Mouse (Mus musculus) liver, embryonic 15.5 days (tissue): Measurements from ENCODE around the gene Sept9. TPM values are rescaled to one million over a fixed set of nuclear protein-coding genes. Genes with fewer than 3 reads are reported as not detected.

Experiments
- ATAC-seq: fragments of 200-750 bp; cut with Nextera tagmentation; 2 replicates; pipeline ENCODE4 v1.8.0; 2017; ENCODE audit warnings: moderate number of reproducible peaks, mild to moderate bottlenecking, moderate library complexity; ENCODE audit not compliant: insufficient read depth
- H3K27ac ChIP-seq: fragments of 300-500 bp; sonication (generic); replicated peaks from 2 replicates; pipeline ENCODE4 v1.5.1; 2015; ENCODE audit warnings: mild to moderate bottlenecking, inconsistent platforms
- H3K27me3 ChIP-seq: fragments of 300-500 bp; sonication (generic); 2 replicates; pipeline ENCODE4 v1.6.1; 2015; ENCODE audit warnings: mild to moderate bottlenecking, inconsistent platforms
- H3K36me3 ChIP-seq: fragments of 300-500 bp; sonication (generic); replicated peaks from 2 replicates; pipeline ENCODE4 v1.6.1; 2015; ENCODE audit warnings: moderate library complexity, mild to moderate bottlenecking, inconsistent platforms
- H3K4me1 ChIP-seq: fragments of 300-500 bp; sonication (generic); replicated peaks from 2 replicates; pipeline ENCODE4 v1.6.1; 2015; ENCODE audit warnings: inconsistent platforms
- H3K4me2 ChIP-seq: fragments of 300-500 bp; sonication (generic); 2 replicates; pipeline ENCODE4 v1.6.1; 2015; ENCODE audit warnings: moderate library complexity, mild to moderate bottlenecking, inconsistent platforms
- H3K4me3 ChIP-seq: fragments of 300-500 bp; sonication (generic); replicated peaks from 2 replicates; pipeline ENCODE4 v1.5.1; 2015; ENCODE audit warnings: mild to moderate bottlenecking, inconsistent platforms
- H3K9ac ChIP-seq: fragments of 300-500 bp; sonication (generic); 2 replicates; pipeline ENCODE4 v1.6.1; 2015; ENCODE audit warnings: moderate library complexity, mild to moderate bottlenecking, inconsistent platforms
- H3K9me3 ChIP-seq: fragments of 300-500 bp; sonication (generic); replicated peaks from 2 replicates; pipeline ENCODE4 v1.6.1; 2016; ENCODE audit warnings: inconsistent platforms
- WGBS: fragments of 180-500 bp; shearing (Covaris S2); methylation state at CpG from one replicate; pipeline ENCODE4 v1.1.7; 2015; ENCODE audit warnings: mixed read lengths; ENCODE audit not compliant: insufficient replicate concordance; 5-methylcytosine and 5-hydroxymethylcytosine counted together
- polyA plus RNA-seq: library from polyadenylated mRNA; unstranded; fragments of >200 nt; fragmentation: Nextera tagmentation; extraction: Ambion mirVana; gene quantifications from 2 replicates; pipeline ENCODE4 v1.2.1, GENCODE M21; 2015

Sept9 gene
- polyA plus RNA-seq, 1 experiment from 2014 or later, result 41.0 TPM

- H3K36me3 ChIP-seq, result no peaks in the 10 kb centered on the region
- WGBS, result 74% methylated on average over 6 of the region's 6 CpGs
- ATAC-seq, result no peak
Measured at GRCm38 (mm10) chr11:117256840-117257239, 57.4 kb downstream of the Sept9 start.

GRCm38 (mm10) chr11:117257266-117257665 is 57.8 kb downstream of the Sept9 start:
- no peak for ATAC-seq

More at GRCm38 (mm10) chr11:117256840-117257239, 57.4 kb downstream of the Sept9 start:
- Histone ChIP-seq H3K4me1 (no peaks in the 10 kb centered on the region), H3K9me3 (no peaks in the 10 kb centered on the region), H3K9ac (no peak overlapping the region), H3K4me3 (no peak overlapping the region), H3K27me3 (no peaks in the 10 kb centered on the region), H3K27ac (no peak overlapping the region), H3K4me2 (no peak overlapping the region)

GRCm38 (mm10) chr11:117257842-117258241 is 58.4 kb downstream of the Sept9 start:
- H3K27ac ChIP-seq, result no peak overlapping the region
- no peak overlapping the region for H3K4me3 ChIP-seq
- H3K4me2 ChIP-seq, result no peak overlapping the region
- no peaks in the 10 kb centered on the region for H3K4me1 ChIP-seq
- H3K9me3 ChIP-seq, result no peaks in the 10 kb centered on the region
- H3K36me3 ChIP-seq, result no peaks in the 10 kb centered on the region
- no peak overlapping the region for H3K9ac ChIP-seq
- H3K27me3 ChIP-seq, result no peaks in the 10 kb centered on the region
- ATAC-seq, result no peak

More at GRCm38 (mm10) chr11:117257266-117257665, 57.8 kb downstream of the Sept9 start:
- Histone ChIP-seq H3K4me1 (no peaks in the 10 kb centered on the region), H3K9me3 (no peaks in the 10 kb centered on the region), H3K36me3 (no peaks in the 10 kb centered on the region), H3K27me3 (no peaks in the 10 kb centered on the region), H3K4me3 (no peak overlapping the region), H3K27ac (no peak overlapping the region), H3K9ac (no peak overlapping the region), H3K4me2 (no peak overlapping the region)
- WGBS, result 70% methylated on average over 1 of the region's 1 CpGs

GRCm38 (mm10) chr11:117259178-117259960 is 59.9 kb downstream of the Sept9 start:
- Histone ChIP-seq H3K4me2 (no peak overlapping the region), H3K9ac (no peak overlapping the region), H3K36me3 (no peaks in the 10 kb centered on the region), H3K27ac (no peak overlapping the region), H3K9me3 (no peaks in the 10 kb centered on the region), H3K4me1 (peaks cover 9% of the 10 kb centered on the region), H3K27me3 (peaks cover 3% of the 10 kb centered on the region; the same call in 1 of the 2 replicates), H3K4me3 (no peak overlapping the region)
- WGBS, result 41% methylated on average over 9 of the region's 9 CpGs
- ATAC-seq, result no peak

GRCm38 (mm10) chr11:117260631-117261030 is 61.2 kb downstream of the Sept9 start:
- Histone ChIP-seq H3K4me2 (no peak overlapping the region), H3K27ac (no peak overlapping the region), H3K9me3 (no peaks in the 10 kb centered on the region), H3K4me3 (no peak overlapping the region), H3K9ac (no peak overlapping the region), H3K27me3 (peaks cover 16% of the 10 kb centered on the region), H3K36me3 (no peaks in the 10 kb centered on the region), H3K4me1 (peaks cover 18% of the 10 kb centered on the region)
- 55% methylated on average over 9 of the region's 9 CpGs for WGBS
- no peak for ATAC-seq

GRCm38 (mm10) chr11:117263096-117263808 is 63.8 kb downstream of the Sept9 start:
- Histone ChIP-seq H3K36me3 (no peaks in the 10 kb centered on the region), H3K4me2 (no peak overlapping the region), H3K9ac (no peak overlapping the region), H3K27me3 (peaks cover 41% of the 10 kb centered on the region), H3K27ac (no peak overlapping the region), H3K9me3 (no peaks in the 10 kb centered on the region), H3K4me3 (no peak overlapping the region), H3K4me1 (peaks cover 39% of the 10 kb centered on the region)
- ATAC-seq, result no peak
- WGBS, result 42% methylated on average over 9 of the region's 9 CpGs

GRCm38 (mm10) chr11:117264162-117265021 is 64.9 kb downstream of the Sept9 start:
- no peak for ATAC-seq
- Histone ChIP-seq H3K27ac (no peak overlapping the region), H3K4me2 (no peak overlapping the region), H3K36me3 (no peaks in the 10 kb centered on the region), H3K9ac (no peak overlapping the region), H3K4me1 (peaks cover 51% of the 10 kb centered on the region), H3K9me3 (no peaks in the 10 kb centered on the region), H3K27me3 (peaks cover 41% of the 10 kb centered on the region), H3K4me3 (no peak overlapping the region)
- 59% methylated on average over 13 of the region's 13 CpGs for WGBS

GRCm38 (mm10) chr11:117265270-117265980 is 66.0 kb downstream of the Sept9 start:
- peaks cover 60% of the 10 kb centered on the region for H3K4me1 ChIP-seq
- peak overlapping the region; percentile 53 for H3K4me3 ChIP-seq
- 4% methylated on average over 18 of the region's 18 CpGs for WGBS
- no peaks in the 10 kb centered on the region for H3K36me3 ChIP-seq
- peak; percentile 47 for ATAC-seq
- peak overlapping the region; percentile 65 for H3K4me2 ChIP-seq
- H3K9me3 ChIP-seq, result no peaks in the 10 kb centered on the region
- H3K27ac ChIP-seq, result no peak overlapping the region; the same call in none of the 2 replicates
- peaks cover 41% of the 10 kb centered on the region for H3K27me3 ChIP-seq
- no peak overlapping the region for H3K9ac ChIP-seq

- WGBS, result under 1% methylated on average over 69 of the region's 69 CpGs
- Histone ChIP-seq H3K27me3 (peaks cover 41% of the 10 kb centered on the region), H3K36me3 (no peaks in the 10 kb centered on the region), H3K4me3 (peak overlapping the region; percentile 53), H3K9me3 (no peaks in the 10 kb centered on the region), H3K4me1 (peaks cover 60% of the 10 kb centered on the region), H3K9ac (0 out of 2 replicates have a peak overlapping the region, but pooled peaks have one; percentile 21), H3K4me2 (peak overlapping the region; percentile 65), H3K27ac (peak overlapping the region; percentile 24; the same call in 1 of the 2 replicates)
- ATAC-seq, result peak; percentile 67
Measured at GRCm38 (mm10) chr11:117265981-117266905, 66.8 kb downstream of the Sept9 start.
